Mouse (Mus musculus) layer of hippocampus, postnatal 10 days (tissue): ENCODE data around the gene Pofut1. TPM values are rescaled to one million over a fixed set of nuclear protein-coding genes. Genes with fewer than 3 reads are reported as not detected.
"Not testable (repeated sequence)": the region's sequence is repeated elsewhere in the genome, so short reads cannot be mapped to it uniquely, and the experiment has no call there.

Source experiments
- DNase-seq, 2 experiments: peaks; one replicate each; pipeline ENCODE4 v3.0.0; 2021; ENCODE audit warnings: low spot score in 2 of 2
- total RNA-seq, 2 experiments: library from RNA; stranded (reverse); gene quantifications; 2 replicates each; pipeline ENCODE4 v1.2.3; 2021

The Pofut1 gene
- total RNA-seq, 2 experiments from 2014 or later = 18.0 to 22.9 TPM

- no peak for DNase-seq
Measured at GRCm38 (mm10) chr2:153238406-153238805, 2.9 kb upstream of the Pofut1 start.

- DNase-seq = no peak
Measured at GRCm38 (mm10) chr2:153239021-153239859, 2.1 kb upstream of the Pofut1 start.

- no peak for DNase-seq
Measured at GRCm38 (mm10) chr2:153239860-153240480, 1.4 kb upstream of the Pofut1 start.

GRCm38 (mm10) chr2:153240701-153241235 is 565 bp upstream of the Pofut1 start:
- peak in 1 of 2 experiments; percentile 34 for DNase-seq

GRCm38 (mm10) chr2:153242156-153242555 is 823 bp downstream of the Pofut1 start:
- DNase-seq = no peak

- no peak for DNase-seq
Measured at GRCm38 (mm10) chr2:153249751-153250150, 8.4 kb downstream of the Pofut1 start.

GRCm38 (mm10) chr2:153256604-153257003 is 15.3 kb downstream of the Pofut1 start:
- no peak for DNase-seq

- no peak for DNase-seq
Measured at GRCm38 (mm10) chr2:153259030-153259863, 17.9 kb downstream of the Pofut1 start.

- no peak for DNase-seq
Measured at GRCm38 (mm10) chr2:153259864-153260674, 18.7 kb downstream of the Pofut1 start.

GRCm38 (mm10) chr2:153263053-153263452 is 21.7 kb downstream of the Pofut1 start:
- DNase-seq = no peak

- DNase-seq = no peak
Measured at GRCm38 (mm10) chr2:153267331-153267730, 26.0 kb downstream of the Pofut1 start.

GRCm38 (mm10) chr2:153270231-153270915 is 29.0 kb downstream of the Pofut1 start:
- not testable (repeated sequence) for DNase-seq

- DNase-seq = not testable (repeated sequence)
Measured at GRCm38 (mm10) chr2:153274200-153274918, 33.0 kb downstream of the Pofut1 start.

GRCm38 (mm10) chr2:153274919-153275247 is 33.5 kb downstream of the Pofut1 start:
- DNase-seq = no peak

- DNase-seq = not testable (repeated sequence)
Measured at GRCm38 (mm10) chr2:153275577-153275976, 34.2 kb downstream of the Pofut1 start.

GRCm38 (mm10) chr2:153276440-153276839 is 35.1 kb downstream of the Pofut1 start:
- no peak for DNase-seq

- DNase-seq = not testable (repeated sequence)
Measured at GRCm38 (mm10) chr2:153276846-153277245, 35.5 kb downstream of the Pofut1 start.

- DNase-seq = no peak
Measured at GRCm38 (mm10) chr2:153278357-153278756, 37.0 kb downstream of the Pofut1 start.

- no peak for DNase-seq
Measured at GRCm38 (mm10) chr2:153283919-153284318, 42.6 kb downstream of the Pofut1 start.
